Mouse (Mus musculus) lung, postnatal 0 days (tissue): ENCODE data around the gene Tpte. TPM values are rescaled to one million over a fixed set of nuclear protein-coding genes. Genes with fewer than 3 reads are reported as not detected.
"Not testable (repeated sequence)": the region's sequence is repeated elsewhere in the genome, so short reads cannot be mapped to it uniquely, and the experiment has no call there.

ENCODE experiments used
- ATAC-seq: fragments of 200-750 bp; cut with Nextera tagmentation; 2 replicates; pipeline ENCODE4 v1.8.0; 2017; ENCODE audit warnings: moderate library complexity
- DNase-seq: peaks from one replicate; pipeline ENCODE4 v3.0.0-alpha.2; 2016; ENCODE audit warnings: low spot score
- H3K27ac ChIP-seq: fragments of 300-500 bp; sonication (generic); 2 replicates; pipeline ENCODE4 v1.5.1; 2014; ENCODE audit warnings: antibody characterized with exemption, mild to moderate bottlenecking, low read length, mixed read lengths
- H3K27me3 ChIP-seq: fragments of 300-500 bp; sonication (generic); replicated peaks from 2 replicates; pipeline ENCODE4 v1.6.1; 2014; ENCODE audit warnings: low read length, mixed read lengths; ENCODE audit not compliant: insufficient read depth
- H3K36me3 ChIP-seq: fragments of 300-500 bp; sonication (generic); 2 replicates; pipeline ENCODE4 v1.6.1; 2014; ENCODE audit warnings: low read length, mixed read lengths; ENCODE audit not compliant: insufficient read depth
- H3K4me1 ChIP-seq: fragments of 300-500 bp; sonication (generic); 2 replicates; pipeline ENCODE4 v1.6.1; 2014; ENCODE audit warnings: antibody characterized with exemption, low read depth, low read length, mixed read lengths; ENCODE audit not compliant: insufficient read depth
- H3K4me2 ChIP-seq: fragments of 300-500 bp; sonication (generic); replicated peaks from 2 replicates; pipeline ENCODE4 v1.6.1; 2014; ENCODE audit warnings: low read depth, mild to moderate bottlenecking, low read length, moderate library complexity, mixed read lengths
- H3K4me3 ChIP-seq: fragments of 300-500 bp; sonication (generic); 2 replicates; pipeline ENCODE4 v1.5.1; 2014; ENCODE audit warnings: low read depth, low read length
- H3K9ac ChIP-seq: fragments of 300-500 bp; sonication (generic); replicated peaks from 2 replicates; pipeline ENCODE4 v1.6.1; 2014; ENCODE audit warnings: low read depth, mild to moderate bottlenecking
- H3K9me3 ChIP-seq: fragments of 300-500 bp; sonication (generic); 2 replicates; pipeline ENCODE4 v1.6.1; 2016; ENCODE audit warnings: low read length, mixed read lengths
- CTCF ChIP-seq: IDR thresholded peaks from 2 replicates; pipeline ENCODE4 v1.5.1; 2016; ENCODE audit warnings: antibody characterized with exemption, mild to moderate bottlenecking
- EP300 ChIP-seq: IDR thresholded peaks from 2 replicates; pipeline ENCODE4 v1.6.1; 2016; ENCODE audit warnings: antibody characterized with exemption, mild to moderate bottlenecking, control low read depth
- WGBS: fragments of 180-500 bp; shearing (Covaris S2); extraction: QIAGEN DNeasy Blood & Tissue Kit; methylation state at CpG from one replicate; pipeline ENCODE4 v1.1.7; 2014; 5-methylcytosine and 5-hydroxymethylcytosine counted together
- polyA plus RNA-seq: library from polyadenylated mRNA; unstranded; fragments of >200 nt; fragmentation: Nextera tagmentation; extraction: Ambion mirVana; gene quantifications from 2 replicates; pipeline ENCODE4 v1.2.1, GENCODE M21; 2015

The Tpte gene
- polyA plus RNA-seq, 1 experiment from 2014 or later, result not detected

GRCm38 (mm10) chr8:22273142-22273541, 10.1 kb upstream of the Tpte start:
- no peaks in the 10 kb centered on the region for H3K27me3 ChIP-seq
- no peaks in the 10 kb centered on the region for H3K36me3 ChIP-seq
- 68% methylated on average over 3 of the region's 3 CpGs for WGBS
- ATAC-seq, result no peak
- no peaks in the 10 kb centered on the region; the same call in 1 of the 2 replicates for H3K4me1 ChIP-seq
- no peak overlapping the region for H3K9ac ChIP-seq
- no peak for DNase-seq
- H3K9me3 ChIP-seq, result no peaks in the 10 kb centered on the region
- H3K4me2 ChIP-seq, result no peak overlapping the region
- TF ChIP-seq CTCF, result no peak
- no peak for TF ChIP-seq EP300
- no peak overlapping the region for H3K4me3 ChIP-seq
- no peak overlapping the region for H3K27ac ChIP-seq

GRCm38 (mm10) chr8:22274641-22275040, 8.6 kb upstream of the Tpte start:
- TF ChIP-seq CTCF (no peak), EP300 (no peak)
- DNase-seq, result no peak
- Histone ChIP-seq H3K9ac (no peak overlapping the region), H3K27me3 (no peaks in the 10 kb centered on the region), H3K36me3 (no peaks in the 10 kb centered on the region), H3K4me1 (no peaks in the 10 kb centered on the region; the same call in 1 of the 2 replicates), H3K4me2 (no peak overlapping the region), H3K27ac (no peak overlapping the region), H3K9me3 (no peaks in the 10 kb centered on the region), H3K4me3 (no peak overlapping the region)
- 44% methylated on average over 10 of the region's 10 CpGs for WGBS
- ATAC-seq, result no peak

- Histone ChIP-seq H3K36me3 (no peaks in the 10 kb centered on the region), H3K4me3 (no peak overlapping the region), H3K27ac (no peak overlapping the region), H3K9ac (no peak overlapping the region), H3K4me2 (no peak overlapping the region), H3K27me3 (no peaks in the 10 kb centered on the region), H3K9me3 (no peaks in the 10 kb centered on the region), H3K4me1 (no peaks in the 10 kb centered on the region)
- ATAC-seq (no peak), DNase-seq (no peak)
- TF ChIP-seq EP300 (no peak), CTCF (no peak)
- 48% methylated on average over 2 of the region's 2 CpGs for WGBS
Observed at GRCm38 (mm10) chr8:22302326-22302725, 19.1 kb downstream of the Tpte start.

DNA sequence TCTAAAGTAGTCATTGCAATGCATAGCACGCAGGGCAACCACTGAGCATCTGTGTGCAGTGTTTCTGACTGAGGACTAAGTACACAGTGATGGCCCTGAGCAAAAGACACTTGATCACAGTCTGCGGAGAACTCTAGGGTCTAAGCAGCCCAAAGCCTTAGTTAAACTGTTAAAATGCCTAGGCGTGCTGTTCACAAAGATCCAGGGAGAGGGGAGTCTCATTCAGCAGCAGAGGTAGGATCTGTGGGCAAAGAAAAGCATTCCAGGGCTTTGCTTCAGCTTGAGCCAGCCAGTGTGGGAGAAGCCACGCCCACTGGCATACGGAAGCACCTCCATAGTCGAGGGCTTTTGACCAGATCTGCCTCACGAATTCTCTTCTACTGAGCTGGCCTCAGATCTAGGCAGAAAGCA, 19.7 kb downstream of the Tpte start:
- peak overlapping the region; percentile 42 for H3K4me2 ChIP-seq
- DNase-seq (peak; percentile 56), ATAC-seq (peak; percentile 63)
- no peak overlapping the region for H3K4me3 ChIP-seq
- WGBS, result 25% methylated on average over 7 of the region's 7 CpGs
- no peak overlapping the region for H3K27ac ChIP-seq
- no peaks in the 10 kb centered on the region for H3K36me3 ChIP-seq
- H3K9ac ChIP-seq, result no peak overlapping the region
- no peaks in the 10 kb centered on the region for H3K4me1 ChIP-seq
- H3K9me3 ChIP-seq, result no peaks in the 10 kb centered on the region
- no peak for TF ChIP-seq EP300
- TF ChIP-seq CTCF, result no peak
- H3K27me3 ChIP-seq, result no peaks in the 10 kb centered on the region

GRCm38 (mm10) chr8:22304045-22304444, 20.8 kb downstream of the Tpte start:
- not testable (repeated sequence) for DNase-seq, H3K27me3 ChIP-seq, H3K4me2 ChIP-seq, H3K4me3 ChIP-seq, ATAC-seq, H3K9ac ChIP-seq, H3K27ac ChIP-seq, H3K4me1 ChIP-seq, H3K36me3 ChIP-seq, H3K9me3 ChIP-seq
- WGBS, result 84% methylated on average over 8 of the region's 9 CpGs

- no peak for ATAC-seq
- no peak overlapping the region for H3K4me2 ChIP-seq
- no peak overlapping the region for H3K27ac ChIP-seq
- WGBS, result 74% methylated on average over 10 of the region's 10 CpGs
- H3K4me3 ChIP-seq, result no peak overlapping the region
- H3K9ac ChIP-seq, result no peak overlapping the region
- no peak for DNase-seq
- no peaks in the 10 kb centered on the region for H3K4me1 ChIP-seq
- TF ChIP-seq EP300 (no peak), CTCF (no peak)
- no peaks in the 10 kb centered on the region for H3K36me3 ChIP-seq
- H3K9me3 ChIP-seq, result no peaks in the 10 kb centered on the region
- H3K27me3 ChIP-seq, result no peaks in the 10 kb centered on the region
Observed at GRCm38 (mm10) chr8:22306999-22307398, 23.8 kb downstream of the Tpte start.

DNA sequence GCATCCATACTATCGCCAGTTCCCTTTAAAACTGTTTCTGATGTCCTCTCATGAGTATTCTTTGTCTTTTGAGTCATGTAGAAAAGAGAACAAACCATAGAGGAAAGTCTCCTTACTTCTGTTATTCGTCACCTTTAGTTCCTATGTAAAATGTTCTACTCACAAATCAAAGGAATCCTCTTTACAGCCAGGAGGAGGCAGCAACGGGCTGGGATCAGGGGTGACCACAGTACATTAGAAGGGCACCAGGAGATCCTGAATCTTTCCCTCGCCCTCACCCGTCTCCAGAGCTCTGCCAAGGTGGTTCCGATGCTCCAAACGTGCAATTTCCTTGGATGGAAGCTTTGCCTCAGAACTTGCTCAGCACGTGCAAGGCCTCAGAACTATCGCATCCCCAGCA, 28.2 kb downstream of the Tpte start:
- H3K36me3 ChIP-seq, result no peaks in the 10 kb centered on the region
- H3K4me1 ChIP-seq, result no peaks in the 10 kb centered on the region
- no peak overlapping the region for H3K4me3 ChIP-seq
- no peak for ATAC-seq
- no peak overlapping the region for H3K27ac ChIP-seq
- H3K9me3 ChIP-seq, result no peaks in the 10 kb centered on the region
- H3K4me2 ChIP-seq, result no peak overlapping the region
- no peaks in the 10 kb centered on the region for H3K27me3 ChIP-seq
- H3K9ac ChIP-seq, result no peak overlapping the region
- no peak for DNase-seq
- TF ChIP-seq CTCF, result peak; percentile 19; the same call in 1 of the 2 replicates
- TF ChIP-seq EP300, result no peak
- WGBS, result 66% methylated on average over 9 of the region's 9 CpGs
